Mouse (Mus musculus): ENCODE data around the gene Col15a1. TPM values are rescaled to one million over a fixed set of nuclear protein-coding genes. Genes with fewer than 3 reads are reported as not detected.

The Col15a1 gene
- polyA plus RNA-seq, 1 experiment from 2014 or later, result 2.9 TPM

- no peaks in the 10 kb centered on the region for H3K36me3 ChIP-seq (ENCODE audit: control insufficient read depth, insufficient read depth, low read length)
- H3K9ac ChIP-seq (ENCODE audit: low read length), result no peak overlapping the region
- H3K27ac ChIP-seq (ENCODE audit: low read depth, low read length), result no peak overlapping the region
- 0 out of 2 replicates have a peak, but pooled peaks cover 4% of the 10 kb centered on the region for H3K4me1 ChIP-seq (ENCODE audit: control insufficient read depth, insufficient read depth, low read length)
- H3K27me3 ChIP-seq (ENCODE audit: control insufficient read depth, insufficient read depth, low read length), result no peaks in the 10 kb centered on the region
- no peak overlapping the region for H3K4me3 ChIP-seq (ENCODE audit: low read depth, low read length)
- ATAC-seq (ENCODE audit: low FRiP score) (no peak), DNase-seq (ENCODE audit: low spot score, missing footprints) (no peak)
- no peak overlapping the region for H3K4me2 ChIP-seq
- no peaks in the 10 kb centered on the region for H3K9me3 ChIP-seq (ENCODE audit: control insufficient read depth, low read length)
- WGBS, result 85% methylated on average over 3 of the region's 3 CpGs
Measured at GRCm38 (mm10) chr4:47286599-47287147, 78.7 kb downstream of the Col15a1 start.

DNA sequence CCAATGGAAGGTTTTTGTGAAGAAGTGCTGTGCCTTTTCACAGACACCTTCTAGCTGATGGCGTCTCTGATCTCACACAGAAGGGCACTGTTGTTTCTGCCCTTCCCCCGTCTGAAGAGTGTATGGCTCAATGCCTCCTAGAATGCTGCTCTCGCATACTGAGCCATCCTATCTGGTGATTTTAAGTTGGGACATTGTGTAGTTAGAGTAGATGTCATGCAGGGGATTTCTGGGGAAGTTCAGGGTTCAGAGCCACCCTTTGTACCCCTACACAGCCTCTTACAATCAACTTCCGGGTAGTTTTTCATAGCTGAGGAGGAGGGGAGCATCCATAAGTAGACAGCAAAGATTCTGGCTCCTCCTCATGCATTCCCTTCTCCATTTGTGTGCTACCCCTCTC, 79.5 kb downstream of the Col15a1 start:
- DNase-seq (ENCODE audit: low spot score, missing footprints), result no peak
- H3K9me3 ChIP-seq (ENCODE audit: control insufficient read depth, low read length), result no peaks in the 10 kb centered on the region
- no peak overlapping the region for H3K9ac ChIP-seq (ENCODE audit: low read length)
- no peak overlapping the region for H3K4me2 ChIP-seq
- no peaks in the 10 kb centered on the region for H3K27me3 ChIP-seq (ENCODE audit: control insufficient read depth, insufficient read depth, low read length)
- no peak for ATAC-seq (ENCODE audit: low FRiP score)
- 65% methylated on average over 4 of the region's 4 CpGs for WGBS
- no peak overlapping the region for H3K4me3 ChIP-seq (ENCODE audit: low read depth, low read length)
- no peak overlapping the region for H3K27ac ChIP-seq (ENCODE audit: low read depth, low read length)
- H3K36me3 ChIP-seq (ENCODE audit: control insufficient read depth, insufficient read depth, low read length), result no peaks in the 10 kb centered on the region
- H3K4me1 ChIP-seq (ENCODE audit: control insufficient read depth, insufficient read depth, low read length), result 0 out of 2 replicates have a peak, but pooled peaks cover 4% of the 10 kb centered on the region

DNA sequence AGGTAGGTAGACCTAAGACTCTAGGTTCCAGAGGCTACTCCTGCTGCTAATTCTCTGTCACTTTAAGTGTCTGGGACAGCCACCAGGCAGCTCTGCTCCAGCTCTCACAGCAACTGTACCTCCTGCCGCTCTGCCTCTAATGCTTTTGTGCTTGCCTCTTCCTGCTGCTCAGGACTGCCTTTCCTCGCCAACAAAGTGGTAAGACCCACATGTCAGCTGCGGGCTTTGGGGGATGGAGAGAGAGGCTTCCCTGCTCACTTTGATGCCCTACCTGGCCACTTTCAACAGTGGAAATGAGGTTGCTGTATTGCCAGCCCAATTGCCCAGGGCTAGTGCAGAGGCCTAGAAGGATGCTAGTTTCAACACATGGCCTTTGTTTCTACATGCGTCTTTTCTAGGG, 80.3 kb downstream of the Col15a1 start:
- no peak for ATAC-seq (ENCODE audit: low FRiP score)
- Histone ChIP-seq H3K4me2 (no peak overlapping the region), H3K27me3 (ENCODE audit: control insufficient read depth, insufficient read depth, low read length) (no peaks in the 10 kb centered on the region), H3K4me1 (ENCODE audit: control insufficient read depth, insufficient read depth, low read length) (0 out of 2 replicates have a peak, but pooled peaks cover 4% of the 10 kb centered on the region), H3K9me3 (ENCODE audit: control insufficient read depth, low read length) (no peaks in the 10 kb centered on the region), H3K4me3 (ENCODE audit: low read depth, low read length) (no peak overlapping the region), H3K36me3 (ENCODE audit: control insufficient read depth, insufficient read depth, low read length) (no peaks in the 10 kb centered on the region), H3K9ac (ENCODE audit: low read length) (no peak overlapping the region), H3K27ac (ENCODE audit: low read depth, low read length) (no peak overlapping the region)
- WGBS, result 48% methylated on average over 4 of the region's 4 CpGs
- no peak for DNase-seq (ENCODE audit: low spot score, missing footprints)

DNA sequence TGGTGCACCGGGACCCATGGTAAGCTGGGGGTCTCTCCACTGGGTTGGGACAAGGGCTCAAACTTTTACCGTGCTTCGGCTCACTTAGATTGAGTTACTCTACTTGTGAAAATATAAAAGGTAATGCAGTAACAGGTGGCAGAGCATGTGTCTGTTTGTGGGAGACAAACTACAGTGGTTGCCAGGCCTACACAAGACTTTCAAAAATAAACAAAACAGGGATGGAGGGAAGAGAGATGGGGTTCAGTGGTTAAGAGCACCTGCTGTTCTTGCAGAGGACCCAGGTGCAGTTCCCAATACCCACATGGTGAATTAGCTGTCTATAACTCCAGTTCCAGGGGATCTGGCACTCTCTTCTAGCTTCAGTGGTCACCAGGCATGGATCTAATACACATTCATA, 81.6 kb downstream of the Col15a1 start:
- Histone ChIP-seq H3K9ac (ENCODE audit: low read length) (no peak overlapping the region), H3K4me1 (ENCODE audit: control insufficient read depth, insufficient read depth, low read length) (0 out of 2 replicates have a peak, but pooled peaks cover 4% of the 10 kb centered on the region), H3K27me3 (ENCODE audit: control insufficient read depth, insufficient read depth, low read length) (no peaks in the 10 kb centered on the region), H3K4me2 (no peak overlapping the region), H3K4me3 (ENCODE audit: low read depth, low read length) (no peak overlapping the region), H3K36me3 (ENCODE audit: control insufficient read depth, insufficient read depth, low read length) (no peaks in the 10 kb centered on the region), H3K9me3 (ENCODE audit: control insufficient read depth, low read length) (no peaks in the 10 kb centered on the region), H3K27ac (ENCODE audit: low read depth, low read length) (no peak overlapping the region)
- DNase-seq (ENCODE audit: low spot score, missing footprints) (no peak), ATAC-seq (ENCODE audit: low FRiP score) (no peak)
- 94% methylated on average over 3 of the region's 3 CpGs for WGBS

DNA sequence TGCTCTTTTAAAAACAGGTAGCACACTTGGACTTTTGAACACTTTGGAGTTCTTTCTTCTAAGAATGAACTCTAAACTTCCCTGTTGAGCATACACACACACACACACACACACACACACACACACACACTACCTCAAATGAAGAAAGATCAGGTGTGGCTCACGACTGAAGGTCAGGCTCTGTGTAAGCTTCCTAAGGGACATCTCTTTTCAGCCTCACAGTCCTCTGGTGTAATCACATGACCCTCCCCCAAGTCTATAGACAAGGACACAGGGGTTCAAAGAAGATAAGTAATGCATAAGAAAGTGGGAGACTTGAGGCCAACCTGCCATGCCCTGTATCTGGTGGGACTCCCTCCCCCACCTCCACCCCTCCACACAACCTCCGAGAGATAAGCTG, 82.5 kb downstream of the Col15a1 start:
- DNase-seq (ENCODE audit: low spot score, missing footprints) (no peak), ATAC-seq (ENCODE audit: low FRiP score) (no peak)
- WGBS, result 75% methylated on average over 2 of the region's 2 CpGs
- no peaks in the 10 kb centered on the region for H3K9me3 ChIP-seq (ENCODE audit: control insufficient read depth, low read length)
- H3K4me2 ChIP-seq, result no peak overlapping the region
- no peaks in the 10 kb centered on the region for H3K27me3 ChIP-seq (ENCODE audit: control insufficient read depth, insufficient read depth, low read length)
- H3K27ac ChIP-seq (ENCODE audit: low read depth, low read length), result no peak overlapping the region
- H3K4me3 ChIP-seq (ENCODE audit: low read depth, low read length), result no peak overlapping the region
- H3K36me3 ChIP-seq (ENCODE audit: control insufficient read depth, insufficient read depth, low read length), result no peaks in the 10 kb centered on the region
- H3K9ac ChIP-seq (ENCODE audit: low read length), result no peak overlapping the region
- H3K4me1 ChIP-seq (ENCODE audit: control insufficient read depth, insufficient read depth, low read length), result 0 out of 2 replicates have a peak, but pooled peaks cover 4% of the 10 kb centered on the region

- ATAC-seq (ENCODE audit: low FRiP score), result no peak
- H3K9me3 ChIP-seq (ENCODE audit: control insufficient read depth, low read length), result no peaks in the 10 kb centered on the region
- H3K4me3 ChIP-seq (ENCODE audit: low read depth, low read length), result no peak overlapping the region
- WGBS, result 65% methylated on average over 1 of the region's 1 CpGs
- no peak for DNase-seq (ENCODE audit: low spot score, missing footprints)
- H3K4me2 ChIP-seq, result no peak overlapping the region
- no peak overlapping the region for H3K9ac ChIP-seq (ENCODE audit: low read length)
- H3K27me3 ChIP-seq (ENCODE audit: control insufficient read depth, insufficient read depth, low read length), result no peaks in the 10 kb centered on the region
- H3K27ac ChIP-seq (ENCODE audit: low read depth, low read length), result no peak overlapping the region
- 0 out of 2 replicates have a peak, but pooled peaks cover 4% of the 10 kb centered on the region for H3K4me1 ChIP-seq (ENCODE audit: control insufficient read depth, insufficient read depth, low read length)
- no peaks in the 10 kb centered on the region for H3K36me3 ChIP-seq (ENCODE audit: control insufficient read depth, insufficient read depth, low read length)
Measured at GRCm38 (mm10) chr4:47291013-47291412, 83.1 kb downstream of the Col15a1 start.

DNA sequence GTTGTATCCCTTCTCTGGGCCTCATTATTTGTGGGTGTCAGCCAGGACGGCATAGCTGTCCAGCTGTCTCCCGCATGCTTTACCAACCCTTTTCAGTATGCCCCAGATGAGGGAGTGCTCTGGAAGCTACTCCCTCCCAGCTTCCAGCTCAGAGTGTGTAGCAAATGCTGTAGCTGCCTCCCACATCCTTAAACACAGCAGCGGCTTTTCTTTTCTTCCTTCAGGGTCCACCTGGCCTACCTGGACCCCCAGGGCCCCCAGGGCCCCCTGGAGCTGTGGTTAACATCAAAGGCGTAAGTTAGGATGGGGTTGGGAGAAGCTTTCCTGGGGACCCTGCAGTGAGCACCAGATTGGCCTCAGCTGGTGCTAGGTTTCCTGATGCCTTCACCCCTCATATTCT, 85.0 kb downstream of the Col15a1 start:
- no peak for ATAC-seq (ENCODE audit: low FRiP score)

DNA sequence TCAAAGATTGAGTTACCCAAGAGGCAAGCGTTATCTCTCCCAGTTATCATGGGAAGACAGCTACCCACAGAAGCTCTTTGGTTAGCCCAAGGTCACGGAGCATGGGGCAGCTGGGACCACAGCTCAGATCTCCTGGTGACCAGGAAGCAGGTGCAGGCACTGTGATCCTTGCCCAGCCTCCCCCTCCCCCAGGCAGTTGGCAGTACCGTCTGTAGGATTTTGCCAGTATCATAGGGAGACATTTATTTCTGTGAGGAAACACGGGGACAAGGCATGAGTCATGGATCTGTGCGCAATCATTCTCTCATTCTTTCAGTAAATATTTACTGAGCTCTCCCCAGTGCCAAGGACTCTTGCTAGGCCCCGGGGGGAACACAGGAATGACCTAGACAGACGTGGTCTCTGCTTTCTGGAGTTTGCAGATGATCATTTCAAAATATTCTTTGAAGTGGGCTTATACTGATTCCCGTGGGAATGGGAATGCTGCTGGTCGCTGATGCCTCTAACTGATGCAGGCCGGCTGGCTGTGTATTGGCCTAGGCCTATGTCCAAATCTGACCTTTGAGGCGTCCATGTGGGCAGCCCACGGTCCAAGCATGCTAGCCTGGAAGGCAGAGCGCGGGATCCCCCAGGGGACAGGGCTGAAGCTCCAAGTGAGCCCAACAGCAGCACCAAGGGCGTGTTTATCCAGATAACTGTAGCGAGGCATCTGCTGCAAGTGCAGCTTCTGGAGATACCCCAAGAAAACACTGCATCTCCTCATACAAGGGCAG, 86.0 kb downstream of the Col15a1 start:
- no peak overlapping the region for H3K9ac ChIP-seq (ENCODE audit: low read length)
- WGBS, result 77% methylated on average over 16 of the region's 16 CpGs
- no peak overlapping the region for H3K27ac ChIP-seq (ENCODE audit: low read depth, low read length)
- no peak overlapping the region for H3K4me2 ChIP-seq
- no peak for DNase-seq (ENCODE audit: low spot score, missing footprints)
- no peak overlapping the region for H3K4me3 ChIP-seq (ENCODE audit: low read depth, low read length)
- no peaks in the 10 kb centered on the region; the same call in 1 of the 2 replicates for H3K9me3 ChIP-seq (ENCODE audit: control insufficient read depth, low read length)
- ATAC-seq (ENCODE audit: low FRiP score), result no peak; the same call in 1 of the 2 replicates
- H3K36me3 ChIP-seq (ENCODE audit: control insufficient read depth, insufficient read depth, low read length), result no peaks in the 10 kb centered on the region
- H3K27me3 ChIP-seq (ENCODE audit: control insufficient read depth, insufficient read depth, low read length), result no peaks in the 10 kb centered on the region
- H3K4me1 ChIP-seq (ENCODE audit: control insufficient read depth, insufficient read depth, low read length), result no peaks in the 10 kb centered on the region

More for the DNA sequence above, 85.0 kb downstream of the Col15a1 start:
- no peaks in the 10 kb centered on the region for H3K27me3 ChIP-seq (ENCODE audit: control insufficient read depth, insufficient read depth, low read length)
- H3K9me3 ChIP-seq (ENCODE audit: control insufficient read depth, low read length), result no peaks in the 10 kb centered on the region
- H3K27ac ChIP-seq (ENCODE audit: low read depth, low read length), result no peak overlapping the region
- DNase-seq (ENCODE audit: low spot score, missing footprints), result no peak
- H3K9ac ChIP-seq (ENCODE audit: low read length), result no peak overlapping the region
- no peak overlapping the region for H3K4me2 ChIP-seq
- H3K4me3 ChIP-seq (ENCODE audit: low read depth, low read length), result no peak overlapping the region
- H3K36me3 ChIP-seq (ENCODE audit: control insufficient read depth, insufficient read depth, low read length), result no peaks in the 10 kb centered on the region
- 0 out of 2 replicates have a peak, but pooled peaks cover under 1% of the 10 kb centered on the region for H3K4me1 ChIP-seq (ENCODE audit: control insufficient read depth, insufficient read depth, low read length)
- WGBS, result 71% methylated on average over 4 of the region's 4 CpGs

DNA sequence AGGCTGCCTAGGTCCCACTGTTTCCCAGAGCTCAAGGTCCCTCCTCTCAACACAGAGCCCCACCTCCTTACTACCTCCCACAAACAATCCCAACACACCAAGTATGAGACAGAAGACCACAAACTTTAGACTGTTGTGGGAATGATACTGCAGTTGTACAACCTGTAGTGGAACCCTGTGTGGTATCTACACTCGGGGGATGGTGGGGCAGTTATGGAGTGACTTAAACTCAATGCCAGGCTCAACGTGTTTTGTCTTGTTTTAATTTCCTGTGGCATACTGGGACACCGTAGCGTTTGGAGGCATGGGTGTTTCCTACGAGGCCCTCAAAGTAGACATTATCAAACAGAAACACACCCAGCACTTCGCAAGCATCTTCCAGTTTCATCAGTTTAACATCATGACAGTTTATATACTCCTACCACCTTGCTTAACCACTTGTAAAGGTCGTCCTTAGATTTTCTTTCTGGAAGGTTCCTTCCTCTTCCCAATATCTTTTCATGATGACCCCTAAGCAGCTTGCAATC, 86.6 kb downstream of the Col15a1 start:
- no peak for ATAC-seq (ENCODE audit: low FRiP score)
- Histone ChIP-seq H3K9ac (ENCODE audit: low read length) (no peak overlapping the region), H3K4me3 (ENCODE audit: low read depth, low read length) (no peak overlapping the region), H3K4me1 (ENCODE audit: control insufficient read depth, insufficient read depth, low read length) (no peaks in the 10 kb centered on the region), H3K27ac (ENCODE audit: low read depth, low read length) (no peak overlapping the region), H3K9me3 (ENCODE audit: control insufficient read depth, low read length) (no peaks in the 10 kb centered on the region; the same call in 1 of the 2 replicates), H3K4me2 (no peak overlapping the region), H3K27me3 (ENCODE audit: control insufficient read depth, insufficient read depth, low read length) (no peaks in the 10 kb centered on the region), H3K36me3 (ENCODE audit: control insufficient read depth, insufficient read depth, low read length) (no peaks in the 10 kb centered on the region)
- DNase-seq (ENCODE audit: low spot score, missing footprints), result no peak
- 86% methylated on average over 7 of the region's 7 CpGs for WGBS

All from midbrain, embryonic 11.5 days (tissue).